Comparison of ENCODE assay signal across 40 mouse cellular contexts in the genomic region with DNA sequence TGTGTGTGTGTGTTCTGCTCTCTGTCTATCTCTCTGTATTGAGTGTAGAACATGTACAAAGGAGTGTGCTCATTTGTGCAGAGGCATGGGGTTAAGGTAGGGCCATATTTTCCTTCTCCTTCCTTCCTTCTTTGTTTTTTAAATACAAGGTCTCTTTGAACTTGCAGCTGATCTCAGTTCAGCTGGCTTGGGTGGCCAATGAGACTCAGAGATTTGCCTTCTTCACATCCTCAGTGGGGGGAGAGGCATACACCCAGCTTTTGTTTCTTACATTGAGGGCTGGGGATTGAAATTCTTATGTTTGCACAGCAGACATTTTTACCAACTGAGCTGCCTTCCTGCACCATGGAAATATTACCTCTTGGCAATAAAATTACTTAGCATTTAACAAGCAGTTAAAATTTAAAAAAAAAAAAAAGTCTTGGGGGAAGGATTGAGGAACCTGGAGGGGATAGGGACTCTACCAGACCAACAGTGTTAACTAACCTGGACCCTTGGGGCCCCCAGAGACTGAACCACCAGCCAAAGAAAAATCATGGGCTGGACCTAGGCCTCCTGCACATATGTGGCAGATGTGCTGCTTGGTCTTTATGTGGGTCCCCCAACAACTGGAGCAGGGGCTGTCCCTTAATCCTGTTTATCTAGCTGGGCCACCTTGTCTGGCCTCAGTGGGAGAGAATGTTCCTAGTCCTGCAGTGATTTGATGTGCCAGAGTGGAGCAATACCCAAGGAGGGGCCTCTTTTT. TPM values are rescaled to one million over a fixed set of nuclear protein-coding genes. Genes with fewer than 3 reads are reported as not detected.
DNase-seq lines count a peak whose midpoint lies in the region; ATAC-seq and TF ChIP-seq lines count a peak whose summit lies in the region.
"Had no signal": no experiment of that assay in that cellular context is flagged by ENCODE, and none has a peak within 500 bp of the region (broad histone marks: within the 10 kb centered on the region; RNA-seq: fewer than 3 reads in every experiment).

No protein-coding gene starts in this region.

- TF ChIP-seq EP300 in CH12.LX (IDR thresholded peaks at IDR 0.05; ENCODE audit: low read length): peak; percentile 69; the same call in 1 of the 2 replicates

- H3K4me1 ChIP-seq in CH12.LX (ENCODE audit: control insufficient read depth in 1 of 2, insufficient read depth in 2 of 2): peaks cover 13 to 64% of the 10 kb centered on the region in 2 experiments; a peak in 3 of 4 replicates
- H3K4me1 ChIP-seq in thymus, adult 2 months (replicated peaks; ENCODE audit: control insufficient read depth, insufficient read depth, low read length): peaks cover 20% of the 10 kb centered on the region
- no peaks in the 10 kb centered on the region for H3K4me1 ChIP-seq in intestine, embryonic 16.5 days (ENCODE audit: control insufficient read depth, insufficient read depth, low read length)

- H3K9me3 ChIP-seq in CH12.LX (replicated peaks; ENCODE audit: low read length): peaks cover 9% of the 10 kb centered on the region
- no peaks in the 10 kb centered on the region for H3K9me3 ChIP-seq in intestine, embryonic 16.5 days (ENCODE audit: control insufficient read depth, low read length)
- H3K9me3 ChIP-seq: heart, embryonic 13.5 days had no signal

- no peak overlapping the region for H3K4me2 ChIP-seq in CH12.LX (ENCODE audit: insufficient read depth, low read depth, poor library complexity, severe bottlenecking)
- no peak overlapping the region for H3K4me2 ChIP-seq in intestine, embryonic 16.5 days (ENCODE audit: low read depth, low read length)
- H3K4me2 ChIP-seq: heart, embryonic 13.5 days had no signal

- in situ Hi-C loops in CH12.LX (cut with MboI; ENCODE audit: low pct_ligation_motif_present, low pct_unique_long_range_greater_than_20kb, low sequenced_read_pairs): loop anchor here (5.0 to 10.0 kb wide), 2 partner anchors 92 to 226 kb away; no protein-coding TSS in a partner anchor

- no peak overlapping the region for H3K4me3 ChIP-seq in CH12.LX (replicated peaks in 1 of 3; ENCODE audit: low read depth in 2 of 3, low read length in 2 of 3, poor library complexity in 1 of 3)
- H3K4me3 ChIP-seq in thymus, adult 2 months (ENCODE audit: control insufficient read depth, insufficient read depth, low read length): no peak overlapping the region
- no peak overlapping the region for H3K4me3 ChIP-seq in intestine, embryonic 16.5 days (ENCODE audit: low read length)
- H3K4me3 ChIP-seq: heart, adult 2 months; heart, embryonic 13.5 days had no signal

- peak; percentile 45 for DNase-seq in CD4-positive, CD25-positive, alpha-beta regulatory T cell, adult 2 months (ENCODE audit: low read depth, low spot score)
- peak; percentile 82 for DNase-seq in CH12.LX (ENCODE audit: extremely low read depth)
- peak; percentile 28 for DNase-seq in thymus, adult 2 months
- peak; percentile 16 to 44 for DNase-seq in thymus, postnatal 36 days
- no peak for DNase-seq in gastrocnemius, adult 18-20 months (ENCODE audit: low spot score)
- DNase-seq in adrenal gland, adult 8-10 months: no peak
- DNase-seq: adrenal gland, adult 2 months; cerebellum, adult 2 months; cerebellum, postnatal 14 days; gastrocnemius, postnatal 25 days; heart, adult 2 months; heart, postnatal 14 days; kidney, adult 9 months; kidney, postnatal 25 days; liver; lung, adult 2 months; lung, postnatal 10 days; midbrain, embryonic 14.5 days; right cerebral cortex, postnatal 4 days had no signal

- H3K9ac ChIP-seq in CH12.LX (ENCODE audit: insufficient read depth, low read depth): 0 out of 2 replicates have a peak overlapping the region, but pooled peaks have one; percentile 19
- H3K9ac ChIP-seq in intestine, embryonic 16.5 days (ENCODE audit: low read depth, low read length): no peak overlapping the region
- H3K9ac ChIP-seq: heart, embryonic 13.5 days; liver, embryonic 14.5 days had no signal

- no peaks in the 10 kb centered on the region for H3K27me3 ChIP-seq in CH12.LX (replicated peaks)
- no peaks in the 10 kb centered on the region for H3K27me3 ChIP-seq in thymus, adult 2 months (ENCODE audit: control insufficient read depth, insufficient read depth, low read length)
- H3K27me3 ChIP-seq in intestine, embryonic 16.5 days (replicated peaks; ENCODE audit: control insufficient read depth, insufficient read depth, low read length): no peaks in the 10 kb centered on the region
- H3K27me3 ChIP-seq: heart, embryonic 13.5 days had no signal

- peak overlapping the region; percentile 84 for H3K27ac ChIP-seq in CH12.LX (ENCODE audit: insufficient read depth, low read depth)
- H3K27ac ChIP-seq in thymus, adult 2 months (ENCODE audit: control insufficient read depth, insufficient read depth, low read length): peak overlapping the region; percentile 84
- H3K27ac ChIP-seq in intestine, embryonic 16.5 days (ENCODE audit: low read length): no peak overlapping the region
- H3K27ac ChIP-seq: heart, adult 2 months; heart, embryonic 13.5 days; liver, embryonic 14.5 days; macrophage had no signal

- H3K36me3 ChIP-seq in CH12.LX (replicated peaks in 1 of 2; ENCODE audit: control insufficient read depth in 1 of 2, insufficient read depth in 1 of 2, low read length in 1 of 2): peaks cover 0 to 3% of the 10 kb centered on the region in 2 experiments
- no peaks in the 10 kb centered on the region for H3K36me3 ChIP-seq in thymus, adult 2 months (ENCODE audit: control insufficient read depth, insufficient read depth, low read length)
- no peaks in the 10 kb centered on the region for H3K36me3 ChIP-seq in intestine, embryonic 16.5 days (ENCODE audit: control insufficient read depth, insufficient read depth, low read length)
- H3K36me3 ChIP-seq: heart, embryonic 13.5 days had no signal

- no peak for ATAC-seq in intestine, embryonic 16.5 days
- ATAC-seq: forebrain, embryonic 14.5 days; hindbrain, embryonic 16.5 days; intestine, postnatal 0 days had no signal

- H3K79me2 ChIP-seq in CH12.LX (replicated peaks; ENCODE audit: control insufficient read depth, extremely low read depth, insufficient read depth, poor library complexity, severe bottlenecking): no peaks in the 10 kb centered on the region

- no peak for TF ChIP-seq RAD21 in CH12.LX (IDR thresholded peaks at IDR 0.05; ENCODE audit: low read depth, low read length)

- dilution Hi-C loops in CH12.LX (cut with MboI; ENCODE audit: extremely low pct_ligation_motif_present, extremely low pct_unique_long_range_greater_than_20kb, low sequenced_read_pairs): no loop called here

- no peak for TF ChIP-seq POLR2A in CH12.LX (IDR thresholded peaks at IDR 0.05; ENCODE audit: low read depth, low read length)
- TF ChIP-seq POLR2A in thymus, adult 2 months (IDR thresholded peaks at IDR 0.05; ENCODE audit: control insufficient read depth, extremely low read depth, insufficient read depth, low read length, poor library complexity): no peak

- TF ChIP-seq CTCF in CH12.LX (conservative IDR thresholded peaks at IDR 0.05 in 1 of 2, IDR thresholded peaks at IDR 0.05 in 1 of 2; ENCODE audit: low read depth in 2 of 2, low read length in 2 of 2): no peak
- TF ChIP-seq CTCF in thymus, adult 2 months (IDR thresholded peaks at IDR 0.05; ENCODE audit: borderline replicate concordance, control insufficient read depth, extremely low read depth, insufficient read depth, low read length, poor library complexity): no peak

TF ChIP-seq in CH12.LX, 34 proteins besides CTCF, POLR2A, EP300 and RAD21 (continues in another document):
- TF ChIP-seq PAX5 (IDR thresholded peaks at IDR 0.05; ENCODE audit: low read length) (no peak), ETS1 (conservative IDR thresholded peaks at IDR 0.05; ENCODE audit: low read depth, low read length) (peak; percentile 20; the same call in 1 of the 2 replicates), MAFK (IDR thresholded peaks at IDR 0.05; ENCODE audit: insufficient replicate concordance, low read length) (no peak), MXI1 (IDR thresholded peaks at IDR 0.05; ENCODE audit: low read depth, low read length) (no peak), GABPA (IDR thresholded peaks at IDR 0.05; ENCODE audit: insufficient replicate concordance, low read depth, low read length) (no peak), ZMIZ1 (IDR thresholded peaks at IDR 0.05; ENCODE audit: low read depth, low read length) (no peak), IRF4 (IDR thresholded peaks at IDR 0.05; ENCODE audit: low read depth, low read length) (no peak), MEF2A (IDR thresholded peaks at IDR 0.05; ENCODE audit: borderline replicate concordance, low read depth, low read length) (peak; percentile 39), CHD1 (IDR thresholded peaks at IDR 0.05; ENCODE audit: low read depth, low read length) (no peak), ZKSCAN1 (IDR thresholded peaks at IDR 0.05; ENCODE audit: borderline replicate concordance, low read depth, low read length) (no peak), POLR2AphosphoS2 (IDR thresholded peaks at IDR 0.05; ENCODE audit: low read depth, low read length) (no peak), TCF12 (IDR thresholded peaks at IDR 0.05; ENCODE audit: low read depth, low read length) (peak; percentile 46; the same call in 1 of the 2 replicates), UBTF (IDR thresholded peaks at IDR 0.05; ENCODE audit: low read depth, low read length) (no peak), TBP (conservative IDR thresholded peaks at IDR 0.05; ENCODE audit: low read depth, low read length) (no peak), NRF1 (IDR thresholded peaks at IDR 0.05; ENCODE audit: low read depth, low read length) (no peak), HCFC1 (IDR thresholded peaks at IDR 0.05; ENCODE audit: low read depth, low read length) (no peak), SIN3A (IDR thresholded peaks at IDR 0.05; ENCODE audit: low read length) (no peak; the same call in 1 of the 2 replicates), CHD2 (IDR thresholded peaks at IDR 0.05; ENCODE audit: low read length) (no peak), ZNF384 (IDR thresholded peaks at IDR 0.05; ENCODE audit: low read depth, low read length) (peak; percentile 85), MYC (IDR thresholded peaks at IDR 0.05; ENCODE audit: low read depth, low read length) (no peak), ZC3H11A (IDR thresholded peaks at IDR 0.05; ENCODE audit: low read depth, low read length) (no peak), USF1 (IDR thresholded peaks at IDR 0.05; ENCODE audit: low read depth, low read length) (no peak), RCOR1 (conservative IDR thresholded peaks at IDR 0.05; ENCODE audit: low read depth, low read length) (no peak), USF2 (conservative IDR thresholded peaks at IDR 0.05; ENCODE audit: low read depth, low read length) (no peak), ELF1 (IDR thresholded peaks at IDR 0.05; ENCODE audit: low read depth, low read length) (no peak)

RNA-seq across cellular contexts. Expression of a gene that starts 50.8 kb away (rescaled TPM):
- total RNA-seq in CH12.LX (2012; rRNA removed) (not detected in 2 replicates), CH12.LX (2014; rRNA removed) (not detected in 2 replicates)
- polyA plus RNA-seq in CH12.LX (2012; ENCODE audit: insufficient read length, low read depth): not detected in 2 replicates
- not detected in 2 replicates for polyA plus RNA-seq in thymus, adult 2 months (2012; rRNA removed)
- total RNA-seq in gastrocnemius, adult 18-20 months (2021): not detected
- not detected for total RNA-seq in adrenal gland, adult 8-10 months (2022)
- not detected in 2 replicates for polyA plus RNA-seq in intestine, embryonic 16.5 days (2015; fragmentation: Nextera tagmentation; extraction: Ambion mirVana)
- total RNA-seq: adrenal gland, adult 2 months; adrenal gland, postnatal 4 days; gastrocnemius, postnatal 25 days; heart, adult 2 months; heart, postnatal 14 days; layer of hippocampus, adult 18-20 months; layer of hippocampus, postnatal 10 days; left cerebral cortex, adult 18-20 months; left cerebral cortex, postnatal 14 days; monocyte, adult 5-6 weeks had no signal
- polyA plus RNA-seq: activated CD4-positive, CD25-positive, alpha-beta regulatory T cell, adult 4 months; adrenal gland, adult 2 months; C2C12; cerebellum, adult 2 months; embryonic facial prominence, embryonic 11.5 days; forebrain, embryonic 14.5 days; heart, adult 2 months; heart, embryonic 13.5 days; hindbrain, embryonic 11.5 days; hindbrain, embryonic 16.5 days; intestine, postnatal 0 days; limb, embryonic 11.5 days; liver, embryonic 14.5 days; lung, adult 2 months; macrophage; midbrain, embryonic 14.5 days; stomach, embryonic 14.5 days; testis, adult 2 months; urinary bladder, adult 2 months had no signal

Comparison
In these comparisons a context has a peak if more than half of its experiments do, and no peak if none do; other contexts are left out.
1. DNase-seq: peak in CD4-positive, CD25-positive, alpha-beta regulatory T cell, adult 2 months (single experiment), CH12.LX (single experiment), thymus, adult 2 months (single experiment) and thymus, postnatal 36 days (2 of 2); none in gastrocnemius, adult 18-20 months (single experiment) and adrenal gland, adult 8-10 months (single experiment).